Mouse (Mus musculus) spleen, postnatal 4 days (tissue): ENCODE data around the gene Frk.
"Not testable (repeated sequence)": the region's sequence is repeated elsewhere in the genome, so short reads cannot be mapped to it uniquely, and the experiment has no call there.

Experiments used
- DNase-seq, 2 experiments: peaks; one replicate each; pipeline ENCODE4 v3.0.0; 2022; ENCODE audit warnings: low spot score in 2 of 2

Gene Frk

DNA sequence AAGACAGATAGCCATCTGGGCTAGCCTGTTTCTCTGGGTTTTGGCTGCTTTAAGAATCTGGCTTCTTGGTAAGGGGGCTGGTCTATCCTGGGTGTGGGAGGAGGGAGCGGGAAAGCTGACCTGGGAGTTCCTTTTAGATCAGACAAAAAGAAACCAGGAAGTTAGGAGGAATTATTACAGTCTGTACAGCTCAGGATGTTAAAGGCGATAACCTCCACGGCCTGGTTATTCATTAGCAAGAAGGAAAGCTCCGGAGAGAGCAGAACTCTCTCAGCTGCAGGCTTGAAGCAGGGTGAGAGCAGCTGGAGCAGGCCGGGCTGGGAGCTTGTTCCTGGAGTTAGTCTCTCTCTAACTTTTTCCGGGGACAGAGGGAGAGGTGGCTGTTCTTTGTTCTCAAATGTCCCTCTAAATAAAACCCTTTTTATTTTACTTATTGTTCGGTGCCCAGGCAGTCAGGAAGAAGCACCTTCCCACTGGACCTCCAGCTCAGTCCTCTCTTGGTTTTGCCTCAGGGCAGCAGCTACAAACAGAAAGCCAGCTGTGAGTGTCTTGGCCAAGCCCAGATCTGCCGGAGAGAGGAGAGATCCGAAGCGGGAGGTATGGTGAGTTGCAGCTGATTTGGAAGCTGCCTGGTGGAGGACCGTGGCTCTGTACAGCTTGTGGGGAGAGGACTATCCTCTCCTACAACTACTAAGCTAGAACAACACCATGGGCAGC, at the start of gene Frk:
Frk (plus strand) TSS at position 103 of the 717 bp plus-strand sequence.
- peak in 1 of 2 experiments; percentile 54 for DNase-seq

DNA sequence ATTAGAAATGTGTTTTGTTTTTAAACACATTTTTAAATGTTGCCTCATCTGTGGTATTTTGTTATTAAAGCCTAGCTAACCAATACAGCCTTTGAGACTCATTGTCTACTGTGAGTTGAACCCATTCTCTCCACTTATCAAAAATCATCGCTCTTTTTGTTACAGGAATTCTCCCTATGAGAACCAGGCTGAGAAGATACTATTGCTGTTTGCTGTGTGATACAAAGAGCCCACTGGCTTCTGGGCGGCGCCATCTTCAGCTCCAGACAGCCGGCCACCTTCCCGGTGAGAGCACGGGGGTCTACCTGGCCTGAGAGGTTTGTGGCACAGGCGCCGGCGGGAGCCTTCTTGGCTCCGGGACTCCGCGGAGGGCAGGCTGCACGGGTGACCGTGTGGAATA, 49.0 kb upstream of the Frk start:
- DNase-seq, result not testable (repeated sequence)

DNA sequence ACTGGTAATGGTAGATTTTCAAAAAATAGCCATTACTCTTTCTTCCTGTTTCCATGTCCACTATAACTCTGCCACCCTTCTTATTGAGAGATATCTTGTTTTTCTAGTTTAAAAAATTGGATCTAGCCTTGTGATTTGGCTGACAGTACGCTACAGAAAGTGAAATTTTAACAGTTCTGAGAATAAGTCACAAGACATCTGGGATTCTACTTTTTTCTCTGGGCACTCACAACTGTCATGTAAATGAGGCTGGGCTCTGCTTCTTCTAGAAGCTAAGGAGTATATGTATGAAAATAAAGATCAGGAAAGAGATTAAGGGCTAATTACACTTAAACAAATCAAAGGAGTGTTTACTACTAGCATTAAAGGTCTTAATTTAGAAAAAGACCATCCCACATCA, 33.7 kb upstream of the Frk start:
- DNase-seq, result no peak

DNA sequence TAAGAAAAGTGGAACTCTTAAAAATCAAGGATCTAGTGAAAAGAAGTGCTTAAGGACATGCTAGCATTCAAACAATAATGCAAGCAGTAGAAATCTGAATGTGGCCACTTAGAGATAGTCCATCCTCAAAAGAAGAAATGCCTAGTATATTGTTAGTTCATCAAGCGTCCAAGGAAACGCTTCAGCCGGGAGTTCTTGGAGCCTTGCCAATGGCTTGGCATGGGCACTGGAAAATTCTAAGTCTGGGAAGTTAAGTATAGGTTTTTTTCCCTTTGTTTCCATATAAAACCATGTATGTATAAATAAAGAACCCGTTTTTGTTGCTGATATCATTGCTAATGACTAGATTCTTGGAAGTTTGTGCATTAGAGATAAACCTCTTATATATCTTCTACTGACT, 21.7 kb upstream of the Frk start:
- DNase-seq, result no peak

DNA sequence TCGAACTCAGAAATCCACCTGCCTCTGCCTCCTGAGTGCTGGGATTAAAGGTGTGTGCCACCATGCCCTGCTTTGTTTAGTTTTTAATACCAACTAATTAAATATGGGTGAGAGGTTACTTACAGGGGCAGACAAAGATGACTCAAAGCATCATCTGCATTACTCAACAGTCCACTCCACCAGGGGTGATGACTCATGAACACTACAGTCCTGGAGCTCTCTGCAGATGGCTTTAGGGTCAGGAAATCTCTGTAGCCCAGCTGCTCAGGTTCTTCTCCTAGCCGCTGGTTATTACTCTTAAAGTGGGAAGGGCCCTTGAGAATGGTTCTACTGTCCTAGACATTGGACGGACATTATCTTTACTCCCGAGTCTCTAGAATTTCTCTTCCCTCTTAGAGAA, 18.9 kb upstream of the Frk start:
- no peak for DNase-seq

DNA sequence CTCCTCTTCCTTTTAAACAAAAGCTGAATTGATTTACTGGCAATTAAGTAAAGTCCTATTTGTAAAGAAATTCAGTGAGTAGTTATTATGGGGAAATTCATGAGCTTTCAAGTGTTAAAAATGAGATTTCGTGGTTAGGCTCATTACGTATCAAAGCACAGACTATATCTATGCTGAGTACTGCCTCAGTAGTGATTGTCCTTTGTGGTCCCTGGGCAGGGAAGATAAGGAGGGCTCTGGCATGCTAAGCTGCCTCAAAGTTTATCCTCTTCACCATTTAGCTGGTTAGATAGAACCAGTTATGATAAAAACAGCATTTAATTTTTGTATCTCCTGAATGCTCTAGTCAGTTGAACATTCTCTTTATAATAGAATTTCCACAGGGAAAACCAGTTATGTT, 14.2 kb upstream of the Frk start:
- no peak for DNase-seq

DNA sequence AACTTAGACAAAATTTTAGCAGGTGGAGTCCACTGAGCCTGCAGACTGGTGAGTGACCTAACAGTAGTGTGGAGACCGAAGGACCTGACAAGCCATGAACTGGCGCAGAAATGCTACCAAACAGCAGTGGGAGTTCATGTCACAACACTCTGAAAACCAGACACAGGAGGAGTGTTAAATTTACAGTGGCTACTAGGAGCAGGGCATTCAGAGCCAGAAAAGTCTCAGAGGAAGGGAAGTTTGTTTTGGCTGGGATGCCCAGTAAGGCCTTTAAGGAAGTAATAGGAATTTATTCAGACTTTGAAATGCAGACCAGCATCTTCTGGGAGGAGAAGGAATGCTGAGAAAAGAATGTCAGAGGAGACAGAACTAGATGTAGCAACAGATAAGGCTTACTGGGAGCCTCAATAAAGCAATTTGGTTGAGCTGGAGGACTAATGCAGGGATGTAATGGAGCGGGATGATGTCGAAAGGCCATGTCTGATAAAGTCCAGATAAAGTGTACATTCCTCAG, 3.2 kb upstream of the Frk start:
- DNase-seq, result no peak

DNA sequence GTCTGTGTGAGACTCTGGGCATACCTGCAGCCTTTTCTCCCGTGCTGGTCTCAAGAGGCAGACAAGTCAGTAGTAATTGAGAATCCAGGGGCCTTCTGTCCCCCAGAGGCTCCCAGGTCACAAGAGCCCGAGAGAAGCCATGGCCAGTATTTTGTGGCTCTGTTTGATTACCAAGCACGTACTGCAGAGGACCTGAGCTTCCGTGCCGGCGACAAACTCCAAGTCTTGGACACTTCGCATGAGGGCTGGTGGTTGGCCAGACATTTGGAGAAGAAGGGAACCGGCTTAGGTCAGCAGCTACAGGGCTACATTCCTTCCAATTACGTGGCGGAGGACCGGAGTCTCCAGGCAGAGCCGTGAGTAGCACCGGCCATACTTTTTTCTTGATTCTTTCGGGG, 814 bp downstream of the Frk start:
- no peak for DNase-seq

DNA sequence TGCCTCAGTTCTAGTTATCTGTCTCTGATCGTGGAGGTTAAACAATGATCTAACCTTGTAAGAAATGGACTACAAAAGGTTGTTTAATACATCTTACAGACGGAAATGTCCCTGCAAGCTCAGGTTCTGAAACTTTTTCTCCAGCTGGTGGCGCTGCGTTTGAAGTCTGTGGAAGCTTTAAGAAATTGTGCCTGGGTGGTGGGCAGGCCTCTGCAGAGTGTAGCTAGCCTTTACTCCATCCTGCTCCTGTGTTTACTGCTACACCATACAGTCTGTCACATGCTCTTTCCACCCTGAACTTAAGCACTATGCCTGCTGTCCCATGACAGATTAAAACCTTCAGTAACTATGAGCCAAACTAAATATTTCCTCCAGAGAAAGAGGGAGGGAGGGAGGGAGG, 1.9 kb downstream of the Frk start:
- no peak for DNase-seq

DNA sequence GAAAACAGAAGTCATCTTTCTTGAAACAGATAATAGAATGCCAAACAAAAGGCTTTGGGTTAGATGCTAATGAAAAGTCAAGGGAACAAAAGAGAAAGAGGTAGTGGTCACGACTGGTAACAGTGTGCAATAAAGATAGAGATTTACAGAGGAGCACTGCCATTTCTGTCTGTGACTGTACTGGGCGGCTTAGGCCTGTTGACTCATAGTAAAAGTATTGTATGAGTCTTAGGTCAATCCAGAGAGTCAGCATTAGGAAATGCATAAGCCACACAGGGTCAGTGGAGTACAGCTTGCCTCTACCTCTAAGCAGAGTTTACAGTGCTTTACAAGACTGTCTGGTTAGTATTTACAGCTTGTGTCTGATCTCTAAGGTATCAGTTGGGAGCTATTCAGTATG, 24.6 kb downstream of the Frk start:
- no peak for DNase-seq

DNA sequence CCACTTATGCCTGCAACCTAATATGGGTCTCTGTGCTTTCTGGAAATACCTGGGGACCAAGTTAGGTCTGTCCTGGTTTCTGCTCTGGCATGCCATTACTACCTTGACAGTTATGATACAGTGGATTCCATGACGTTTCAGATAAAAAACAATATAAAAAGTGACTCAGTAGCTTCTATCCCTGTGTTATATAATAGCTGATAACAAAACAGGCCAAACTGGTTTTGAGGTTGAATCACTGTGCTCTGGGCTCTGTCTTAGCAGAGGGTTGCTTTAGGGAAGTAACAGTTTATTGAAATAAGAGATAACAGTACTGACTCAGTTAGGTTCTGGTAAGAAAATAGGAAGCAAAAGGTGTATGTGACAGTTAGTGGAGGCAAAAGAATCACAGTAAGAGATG, 25.4 kb downstream of the Frk start:
- DNase-seq, result no peak

DNA sequence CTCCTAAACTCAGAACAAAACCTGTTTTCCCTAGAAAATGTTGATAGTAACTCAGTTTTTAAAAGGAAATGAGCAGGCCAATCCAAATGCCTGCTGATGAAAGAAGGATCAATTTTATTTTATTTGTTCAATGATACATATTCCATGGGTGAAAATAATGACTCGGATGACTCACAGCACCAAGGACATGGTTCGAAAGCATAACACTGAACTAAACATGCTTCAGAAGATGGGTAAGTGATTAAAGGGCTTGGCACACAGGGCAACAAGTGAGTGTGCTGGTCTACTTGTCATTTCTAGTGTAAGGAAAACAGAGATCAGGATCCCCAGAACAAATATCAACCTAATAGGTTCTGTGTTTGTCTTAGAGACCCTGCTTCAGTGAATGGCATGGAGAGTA, 26.1 kb downstream of the Frk start:
- no peak for DNase-seq

DNA sequence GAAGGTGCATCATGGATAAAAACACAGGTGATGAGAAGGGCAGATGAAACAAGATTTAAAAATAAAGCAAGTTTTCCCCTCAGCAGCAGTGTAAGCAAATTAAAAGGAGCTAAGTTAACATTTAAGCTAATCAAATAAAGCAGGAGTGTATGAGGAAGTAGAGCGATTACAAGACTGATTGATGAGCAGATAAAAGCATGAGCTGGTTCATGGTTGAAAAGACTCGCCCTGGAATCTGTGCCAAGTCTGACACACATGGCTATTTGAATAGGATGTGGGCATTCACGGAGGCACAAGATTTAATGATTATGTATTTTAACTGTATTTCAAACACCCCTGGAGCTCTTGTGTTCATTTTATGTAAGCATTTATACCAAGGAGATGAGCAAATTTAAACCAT, 28.0 kb downstream of the Frk start:
- no peak for DNase-seq

DNA sequence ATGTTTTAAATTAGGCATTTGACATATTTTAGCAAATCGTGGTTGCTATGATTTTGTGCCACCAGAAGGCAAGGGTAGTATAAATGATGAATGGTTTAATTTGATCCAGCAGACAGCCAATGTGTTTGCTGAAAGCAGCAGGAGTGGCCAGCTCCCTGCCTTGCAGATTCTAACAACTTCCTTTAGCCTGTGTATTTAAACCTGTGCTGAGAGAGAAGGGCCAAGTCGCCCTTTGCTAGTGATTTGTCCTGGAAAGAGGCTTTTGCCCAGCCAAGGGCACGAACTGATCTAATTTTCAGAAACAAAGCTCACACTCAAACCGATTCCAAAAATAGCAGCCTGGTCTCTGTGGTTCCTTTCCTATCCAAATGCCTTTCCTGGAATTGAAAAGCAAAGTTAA, 29.4 kb downstream of the Frk start:
- DNase-seq, result no peak

DNA sequence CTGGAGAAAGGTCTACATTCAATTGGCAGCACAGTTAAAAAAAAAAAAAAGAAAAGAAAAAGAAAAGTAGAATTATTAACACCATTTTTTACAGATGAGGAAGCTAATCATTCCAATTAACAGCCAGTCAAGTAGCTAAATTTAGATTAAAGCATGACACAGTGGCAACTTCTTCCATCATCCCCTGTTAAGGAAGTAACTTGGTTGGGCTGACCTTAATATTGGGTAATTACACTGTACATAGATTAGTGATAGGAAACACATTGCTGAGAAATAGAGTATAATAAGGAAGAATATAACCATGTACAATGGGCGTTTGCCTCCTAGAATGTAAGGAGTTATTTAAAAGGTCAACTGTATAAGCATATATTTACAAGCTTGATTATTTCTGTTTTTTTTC, 42.4 kb downstream of the Frk start:
- DNase-seq, result no peak

DNA sequence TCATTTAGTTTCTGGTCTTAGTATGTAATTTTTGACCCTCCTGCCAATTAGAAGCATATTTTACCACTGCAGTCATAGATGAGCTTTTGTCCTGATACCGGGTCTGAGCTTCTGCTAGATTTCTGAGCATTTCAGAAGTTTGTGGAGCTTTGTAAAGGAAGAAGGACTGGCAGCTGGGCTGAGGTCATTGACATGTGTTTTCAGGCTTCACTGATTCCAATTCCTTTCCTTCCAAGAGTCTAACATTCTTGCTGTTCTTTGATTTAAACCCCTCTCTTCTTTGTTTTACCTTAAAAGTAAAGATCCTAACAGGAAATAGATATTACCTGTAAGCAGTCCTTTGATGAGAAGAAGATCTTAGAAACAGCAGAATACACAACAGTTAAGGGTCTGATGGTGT, 48.6 kb downstream of the Frk start:
- DNase-seq, result no peak

DNA sequence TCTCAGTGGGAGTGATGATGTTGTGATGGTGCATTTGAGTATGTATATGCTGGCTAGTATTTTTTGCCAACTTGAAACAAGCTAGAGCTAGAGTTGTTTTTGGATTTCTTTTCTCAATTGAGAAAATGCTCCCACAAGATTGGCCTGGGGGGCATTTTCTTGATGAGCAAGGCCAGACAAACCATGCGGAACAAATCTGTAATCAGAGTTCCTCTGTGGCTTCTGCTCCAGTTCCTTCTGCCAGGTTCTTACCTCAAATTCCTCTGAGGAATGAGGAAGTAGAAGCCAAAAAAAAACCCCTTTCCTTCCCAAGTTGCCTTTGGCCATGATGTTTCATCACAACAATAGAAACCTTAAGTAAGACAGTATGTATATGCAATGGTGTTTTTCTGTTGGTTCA, 49.3 kb downstream of the Frk start:
- DNase-seq, result no peak

DNA sequence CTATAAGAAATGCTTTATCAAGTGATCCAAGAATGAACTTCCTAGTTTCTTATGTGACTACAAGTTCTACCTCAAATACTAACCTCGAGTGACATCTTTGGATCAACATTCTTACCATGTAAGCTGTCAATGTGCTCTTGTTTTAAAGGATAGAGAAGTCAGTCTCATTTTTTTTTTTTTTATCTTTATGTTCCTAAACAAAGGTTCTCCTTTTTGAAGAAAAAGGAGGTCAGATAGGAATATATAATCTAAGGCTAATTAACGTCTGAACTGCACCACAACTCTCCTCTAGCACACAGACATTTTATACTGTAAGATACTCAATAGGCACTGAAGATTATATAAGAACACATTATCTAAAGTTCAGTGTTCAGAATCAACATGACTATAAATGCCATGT, 57.5 kb downstream of the Frk start:
- DNase-seq, result no peak

DNA sequence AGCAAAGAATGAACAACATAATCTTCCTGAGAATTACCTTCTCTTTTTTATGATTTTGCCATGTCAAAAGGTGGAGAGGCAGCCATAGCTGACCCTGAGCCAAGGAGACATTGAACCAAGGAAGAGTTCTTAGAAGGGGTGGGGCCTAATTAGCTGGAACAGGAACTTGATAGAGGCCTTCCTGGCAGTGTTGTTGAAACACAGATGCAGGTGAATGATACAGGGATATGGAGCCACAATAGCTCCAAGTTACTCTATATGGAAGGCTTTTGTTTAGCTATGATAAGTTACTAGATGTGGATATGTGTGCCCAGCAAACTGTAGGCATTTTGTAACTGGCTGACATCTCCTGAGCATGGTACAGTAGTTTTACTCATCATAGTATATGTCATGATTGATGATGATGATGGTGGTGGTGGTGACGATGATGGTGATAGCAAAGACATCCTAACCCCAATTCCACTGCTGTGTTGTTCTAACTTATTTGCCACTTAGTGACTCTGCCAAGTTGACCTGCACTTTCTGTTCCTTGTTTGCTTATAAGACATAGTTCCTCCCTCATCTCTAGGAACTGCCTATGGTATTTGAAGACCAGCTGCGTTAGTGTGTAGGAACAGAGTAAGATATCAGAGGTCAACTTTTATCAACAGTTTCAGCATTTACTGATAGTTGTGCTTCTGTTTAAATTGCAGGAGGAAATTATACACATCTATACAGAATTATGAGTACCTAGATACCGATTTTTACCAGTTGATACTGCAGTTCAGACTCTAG, 58.7 kb downstream of the Frk start:
- DNase-seq, result no peak

DNA sequence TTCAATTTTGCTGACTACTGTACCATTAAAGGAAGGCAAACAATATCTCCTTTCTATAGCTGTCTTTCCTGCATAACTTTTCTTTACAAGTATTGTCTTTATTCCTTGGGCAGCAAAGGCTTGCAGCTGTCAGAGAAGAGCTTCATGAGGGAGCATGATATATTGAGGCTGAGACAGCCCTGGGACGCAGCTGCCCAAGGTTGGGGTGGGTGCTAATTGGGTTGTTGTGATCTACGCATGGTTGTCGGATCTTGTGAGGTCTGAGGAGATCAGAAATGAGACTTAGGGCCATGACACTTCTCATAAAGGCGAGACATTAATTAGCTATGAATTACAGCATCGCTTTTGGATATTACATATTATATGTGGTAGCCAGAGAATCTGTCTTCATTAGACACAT, 67.4 kb downstream of the Frk start:
- DNase-seq, result no peak

DNA sequence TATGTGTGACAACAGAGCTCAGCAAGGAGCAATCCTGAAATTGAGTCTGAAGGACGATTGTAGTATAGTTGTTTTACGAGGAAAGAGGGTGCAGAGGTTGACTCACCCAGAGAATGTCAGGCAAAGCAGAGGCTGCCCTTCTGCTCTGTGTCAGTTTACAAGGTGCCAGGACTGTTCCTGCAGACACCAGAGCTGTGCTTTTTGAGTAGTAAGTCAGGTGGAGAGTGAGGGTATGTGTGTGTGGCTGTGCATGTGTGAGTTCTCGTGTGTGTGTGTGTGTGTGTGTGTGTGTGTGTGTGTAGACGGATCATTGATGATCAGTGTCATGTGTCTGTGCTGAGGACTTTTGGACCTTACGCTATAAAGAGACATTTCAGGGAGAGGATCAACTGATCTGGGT, 68.4 kb downstream of the Frk start:
- DNase-seq, result no peak

DNA sequence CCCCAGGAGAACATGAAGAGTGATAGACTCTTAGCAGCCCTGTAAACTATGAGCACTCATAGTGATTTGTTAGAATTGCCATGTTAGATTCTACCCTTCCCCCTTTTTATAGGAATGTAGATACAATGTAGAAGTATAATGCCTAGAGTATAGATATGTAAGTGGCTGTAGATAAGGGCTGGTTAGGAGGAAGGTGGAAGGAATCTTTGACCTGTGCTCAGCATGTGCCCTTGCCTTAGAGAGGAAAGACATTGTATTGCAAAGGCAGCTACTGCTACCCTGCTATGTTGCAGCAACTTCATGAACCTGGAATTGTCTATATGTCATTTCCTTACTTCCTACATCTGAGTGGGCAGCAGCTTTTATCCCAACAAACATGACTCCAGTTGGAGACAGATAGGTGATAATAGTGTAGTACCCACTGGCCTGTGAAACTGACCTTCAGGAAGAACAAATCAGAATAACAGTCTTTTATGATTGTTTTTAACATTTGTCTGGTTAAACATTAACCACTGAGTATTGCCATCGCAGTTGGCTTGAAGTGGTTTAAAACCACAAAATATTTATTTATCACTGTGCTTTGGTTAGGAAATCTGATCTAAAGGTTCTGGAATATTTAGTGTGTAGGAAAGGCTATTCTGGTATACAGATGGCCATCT, 80.4 kb downstream of the Frk start:
- DNase-seq, result no peak

DNA sequence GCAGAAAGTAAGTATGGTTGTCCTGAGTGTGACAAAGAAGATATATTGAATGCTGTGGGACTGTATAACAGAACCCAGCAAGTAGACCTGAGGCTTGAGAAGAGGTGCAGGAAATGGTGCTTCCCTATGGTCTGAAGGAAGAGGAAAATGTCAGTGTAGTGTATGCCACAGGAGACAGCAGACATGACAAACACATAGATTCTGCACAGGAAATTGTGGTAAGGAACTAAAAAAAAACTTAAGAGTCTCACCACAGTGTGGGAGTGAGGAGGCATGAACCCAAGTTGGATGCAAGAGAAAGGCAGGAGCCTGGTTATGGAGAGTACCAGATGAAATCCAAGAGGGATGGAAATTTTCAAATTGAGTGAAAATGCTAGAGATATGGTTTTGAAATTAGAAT, 132.3 kb downstream of the Frk start:
- no peak for DNase-seq
